Mouse (Mus musculus) G1E (cell line): ENCODE measurements at regions not wholly inside any gene's neighbourhood (a gene's known extent, or its start where the extent isn't known, plus 50 kb on each side); places are given as distances from the start of the nearest gene placed in this dataset.

Experiments
- CTCF ChIP-seq: IDR thresholded peaks from 2 replicates; pipeline ENCODE4 v1.5.1; 2012; ENCODE audit warnings: low read depth, low read length, inconsistent platforms, mixed read lengths
- GATA1 ChIP-seq: IDR thresholded peaks from 2 replicates; pipeline ENCODE4 v1.6.1; 2012; ENCODE audit warnings: borderline replicate concordance, low read length, inconsistent platforms, mixed read lengths
- GATA2 ChIP-seq: IDR thresholded peaks from 2 replicates; pipeline ENCODE4 v1.6.1; 2012; ENCODE audit warnings: low read depth, low read length, inconsistent platforms, borderline replicate concordance
- POLR2AphosphoS5 ChIP-seq: IDR thresholded peaks from 2 replicates; pipeline ENCODE4 v1.6.1; 2012; ENCODE audit warnings: low read depth, low read length, inconsistent platforms; ENCODE audit not compliant: insufficient replicate concordance
- TAL1 ChIP-seq: conservative IDR thresholded peaks from 2 replicates; pipeline ENCODE4 v1.6.1; 2012; ENCODE audit warnings: low read depth, low read length, inconsistent platforms, mixed read lengths

DNA sequence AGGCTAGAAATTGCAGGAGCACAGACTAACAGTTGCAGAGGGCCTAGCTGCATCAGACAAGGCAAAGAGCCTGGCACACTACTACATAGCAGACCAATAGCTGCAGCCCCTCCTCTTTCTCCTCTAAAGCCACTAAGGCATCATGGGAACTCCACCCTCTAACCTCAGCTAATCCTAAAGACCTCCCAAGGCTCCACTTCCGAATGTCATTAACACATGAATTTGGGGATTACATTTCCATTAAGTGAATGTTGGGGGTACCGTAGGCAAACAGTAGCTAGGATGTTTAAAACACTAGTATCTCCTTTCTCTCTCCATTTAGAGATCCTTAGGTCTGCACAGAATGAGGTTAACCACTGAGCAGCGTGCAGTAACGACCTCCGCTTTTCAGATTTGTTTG, 173.1 kb downstream of the Sox4 start:
- no peak for TF ChIP-seq CTCF
- no peak for TF ChIP-seq GATA1
- TF ChIP-seq TAL1, result no peak
- TF ChIP-seq POLR2AphosphoS5, result no peak
- TF ChIP-seq GATA2, result no peak
